Mouse (Mus musculus) B cell, adult (primary cell): ENCODE data around the gene Vmn2r35. TPM values are rescaled to one million over a fixed set of nuclear protein-coding genes. Genes with fewer than 3 reads are reported as not detected.

ENCODE experiments used
- total RNA-seq: library from RNA; stranded (reverse); gene quantifications from 4 replicates; pipeline ENCODE4 v1.2.4, GENCODE M21; 2023; ENCODE audit not compliant: inconsistent age

Gene Vmn2r35
- not detected in 4 replicates for total RNA-seq

DNA sequence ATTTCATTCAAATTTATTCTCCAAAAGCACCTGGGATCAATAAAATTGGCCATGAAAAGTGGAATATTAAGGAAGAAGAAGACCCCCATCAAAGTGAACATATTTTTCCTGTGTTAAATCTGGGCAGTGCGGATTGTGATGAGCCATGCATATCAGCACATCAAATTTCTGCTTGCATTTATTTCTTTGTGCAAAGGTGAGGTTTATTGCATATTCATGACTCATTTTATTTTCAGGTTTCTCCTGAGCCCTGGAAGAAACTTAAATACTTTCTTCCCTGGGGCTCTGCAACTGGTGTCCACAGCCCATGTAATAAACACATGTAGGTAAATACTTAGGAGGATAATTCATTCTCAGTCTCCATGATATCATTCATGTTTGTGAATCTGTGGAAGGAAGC is at the start of gene Vmn2r35:
Vmn2r35 (minus strand) TSS at position 101 of the 400 bp plus-strand sequence.

Other genes starting within 250 kb of the Vmn2r35 start
- gene Vmn2r34, start 130.4 kb downstream of the Vmn2r35 start, total RNA-seq, result not detected in 4 replicates
- not detected in 4 replicates for gene Vmn2r36, start 82.6 kb upstream of the Vmn2r35 start, total RNA-seq